Mouse (Mus musculus) midbrain, embryonic 12.5 days (tissue): ENCODE measurements around the gene Supt16. TPM values are rescaled to one million over a fixed set of nuclear protein-coding genes. Genes with fewer than 3 reads are reported as not detected.

Source experiments
- polyA plus RNA-seq: library from polyadenylated mRNA; unstranded; fragments of >200 nt; fragmentation: Nextera tagmentation; extraction: Ambion mirVana; gene quantifications from 2 replicates; pipeline ENCODE4 v1.2.1, GENCODE M21; 2016

The Supt16 gene
- polyA plus RNA-seq, 1 experiment from 2014 or later: 75.2 TPM

Other genes with a start within 250 kb of the Supt16 start
- gene Arhgef40, start 212.7 kb downstream of the Supt16 start, polyA plus RNA-seq: 116 and 122 TPM in 2 replicates
- gene Tmem253, start 181.8 kb downstream of the Supt16 start, polyA plus RNA-seq: 1.0 and 2.1 TPM in 2 replicates
- gene Zfp219, start 176.7 kb downstream of the Supt16 start, polyA plus RNA-seq: 111 and 112 TPM in 2 replicates
- gene Olfr221, start 155.0 kb downstream of the Supt16 start, polyA plus RNA-seq: not detected in 2 replicates
- 770 and 818 TPM in 2 replicates for gene Hnrnpc, start 93.4 kb downstream of the Supt16 start, polyA plus RNA-seq
- gene Rpgrip1, start 86.7 kb downstream of the Supt16 start, polyA plus RNA-seq: 62.6 and 69.2 TPM in 2 replicates
- 62.1 and 62.5 TPM in 2 replicates for gene Chd8, start 60.4 kb upstream of the Supt16 start, polyA plus RNA-seq
- 53.0 and 54.2 TPM in 2 replicates for gene Tox4, start 81.7 kb upstream of the Supt16 start, polyA plus RNA-seq
- gene Rab2b, start 82.1 kb upstream of the Supt16 start, polyA plus RNA-seq: 38.5 and 45.8 TPM in 2 replicates
- gene Mettl3, start 107.7 kb upstream of the Supt16 start, polyA plus RNA-seq: 58.8 and 62.1 TPM in 2 replicates
- gene Sall2, start 131.3 kb upstream of the Supt16 start, polyA plus RNA-seq: 70.3 and 77.6 TPM in 2 replicates
- gene Olfr1513, start 159.0 kb upstream of the Supt16 start, polyA plus RNA-seq: not detected in 2 replicates
- not detected in 2 replicates for gene Olfr1512, start 181.8 kb upstream of the Supt16 start, polyA plus RNA-seq
- 0.15 TPM in 1 of 2 replicates, not detected in the other for gene Olfr1511, start 200.0 kb upstream of the Supt16 start, polyA plus RNA-seq
- not detected in 2 replicates for gene Olfr1510, start 217.0 kb upstream of the Supt16 start, polyA plus RNA-seq
- not detected in 2 replicates for gene Olfr1509, start 245.6 kb upstream of the Supt16 start, polyA plus RNA-seq